Mouse (Mus musculus) layer of hippocampus, adult 2 months (tissue): ENCODE data around the gene Gm7697. TPM values are rescaled to one million over a fixed set of nuclear protein-coding genes. Genes with fewer than 3 reads are reported as not detected.
A peak's percentile ranks its signal among the peaks of the same experiment; 100 is the strongest.
"Not testable (repeated sequence)": the region's sequence is repeated elsewhere in the genome, so short reads cannot be mapped to it uniquely, and the experiment has no call there.

Source experiments
- DNase-seq, 2 experiments: peaks; one replicate each; pipeline ENCODE4 v3.0.0; 2022; ENCODE audit warnings: low spot score in 2 of 2
- H3K27ac ChIP-seq: fragments of 200-600 bp; 2 replicates; pipeline ENCODE4 v1.8.1; 2022
- H3K4me3 ChIP-seq: fragments of 200-600 bp; 2 replicates; pipeline ENCODE4 v1.8.1; 2022; ENCODE audit warnings: mild to moderate bottlenecking
- CTCF ChIP-seq: fragments of 200-600 bp; conservative IDR thresholded peaks from 2 replicates; pipeline ENCODE4 v1.8.1; 2022; ENCODE audit warnings: antibody characterized with exemption, mild to moderate bottlenecking, moderate library complexity
- long read RNA-seq, 2 experiments: library from polyadenylated mRNA; stranded (forward); transcript quantifications; one replicate each; pipeline ENCODE4 v2.0.0; 2021; ENCODE audit warnings: borderline mapping rate in 2 of 2
- total RNA-seq, 2 experiments: library from RNA; stranded (reverse); gene quantifications; 2 replicates each; pipeline ENCODE4 v1.2.3; 2021

The Gm7697 gene
- not detected for total RNA-seq
- long read RNA-seq, experiment 1 = 0 reads
- long read RNA-seq, experiment 2 = 0 reads

GRCm38 (mm10) chr8:69522876-69523275 lies at the start of gene Gm7697:
TSS of gene Gm7697 (minus strand) at chr8:69522976.
- not testable (repeated sequence) for DNase-seq, H3K4me3 ChIP-seq, H3K27ac ChIP-seq

GRCm38 (mm10) chr8:69551249-69551648 lies 28.5 kb upstream of the Gm7697 start:
- not testable (repeated sequence) for H3K27ac ChIP-seq, DNase-seq, H3K4me3 ChIP-seq

DNA sequence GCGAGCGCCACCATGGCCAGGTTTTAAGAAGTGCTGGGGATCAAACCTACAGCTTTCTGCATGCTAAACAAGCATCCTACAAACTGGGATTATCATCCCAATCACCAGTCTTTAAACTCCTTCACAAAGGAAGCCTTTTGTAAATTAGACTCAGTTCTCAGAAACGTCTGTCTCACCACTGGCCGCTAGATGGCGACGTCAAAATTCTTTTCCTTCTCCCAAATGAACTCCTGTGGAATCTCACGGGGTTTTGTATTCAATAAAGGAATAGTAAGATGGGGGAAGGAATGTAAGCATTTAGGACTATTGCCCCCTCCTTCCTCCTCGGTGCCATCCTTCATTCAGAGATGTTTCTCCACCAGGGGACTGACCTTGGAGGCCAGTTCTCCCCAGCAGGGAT lies 26.8 kb upstream of the Gm7697 start:
- not testable (repeated sequence) for H3K27ac ChIP-seq

GRCm38 (mm10) chr8:69548114-69548513 lies 25.3 kb upstream of the Gm7697 start:
- not testable (repeated sequence) for DNase-seq, H3K4me3 ChIP-seq, H3K27ac ChIP-seq

More for the DNA sequence above, 26.8 kb upstream of the Gm7697 start:
- not testable (repeated sequence) for H3K4me3 ChIP-seq
- peak; percentile 79 for TF ChIP-seq CTCF
- peak; percentile 61 to 73 for DNase-seq

GRCm38 (mm10) chr8:69547208-69547607 lies 24.4 kb upstream of the Gm7697 start:
- not testable (repeated sequence) for H3K27ac ChIP-seq, DNase-seq, H3K4me3 ChIP-seq
- TF ChIP-seq CTCF = peak; percentile 58

GRCm38 (mm10) chr8:69545020-69545419 lies 22.2 kb upstream of the Gm7697 start:
- TF ChIP-seq CTCF = peak; percentile 63
- H3K27ac ChIP-seq, DNase-seq, H3K4me3 ChIP-seq: not testable (repeated sequence)

DNA sequence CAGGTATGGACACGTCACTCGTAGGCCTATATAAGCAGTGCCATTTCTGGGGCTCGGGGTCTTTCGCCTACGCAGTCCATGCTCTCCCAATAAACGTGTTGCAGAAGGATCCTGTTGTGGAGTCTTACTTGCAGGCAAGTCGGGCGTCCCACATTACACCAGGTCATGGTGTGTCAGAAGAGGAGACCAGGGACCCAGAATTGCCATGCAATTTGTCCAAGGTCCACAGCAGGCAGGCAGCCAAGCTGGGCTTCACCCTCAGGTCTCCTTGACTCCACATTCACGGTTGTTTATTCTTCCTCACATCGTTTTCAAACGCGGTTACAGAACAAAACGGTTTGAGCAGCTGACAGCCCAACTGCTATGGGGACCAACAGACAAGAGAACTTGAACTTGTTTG lies 21.7 kb upstream of the Gm7697 start:
- H3K4me3 ChIP-seq, DNase-seq, H3K27ac ChIP-seq: not testable (repeated sequence)

DNA sequence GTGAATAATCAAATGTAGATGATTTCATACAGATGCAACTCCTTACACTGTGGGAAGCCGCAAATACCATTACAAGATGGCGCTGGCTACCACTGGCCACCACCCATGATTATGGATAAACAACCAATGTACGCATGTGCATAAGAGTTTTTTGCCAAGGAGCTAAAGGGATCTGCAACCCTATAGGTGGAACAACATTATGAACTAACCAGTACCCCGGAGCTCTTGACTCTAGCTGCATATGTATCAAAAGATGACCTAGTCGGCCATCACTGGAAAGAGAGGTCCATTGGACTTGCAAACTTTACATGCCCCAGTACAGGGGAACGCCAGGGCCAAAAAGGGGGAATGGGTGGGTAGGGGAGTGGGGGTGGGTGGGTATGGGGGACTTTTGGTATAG lies 21.2 kb upstream of the Gm7697 start:
- not testable (repeated sequence) for H3K27ac ChIP-seq, H3K4me3 ChIP-seq, DNase-seq

- DNase-seq, H3K4me3 ChIP-seq, H3K27ac ChIP-seq: not testable (repeated sequence)
These were observed 18.0 kb upstream of the Gm7697 start for GRCm38 (mm10) chr8:69540764-69541163.

GRCm38 (mm10) chr8:69540331-69540730 lies 17.6 kb upstream of the Gm7697 start:
- not testable (repeated sequence) for DNase-seq

DNA sequence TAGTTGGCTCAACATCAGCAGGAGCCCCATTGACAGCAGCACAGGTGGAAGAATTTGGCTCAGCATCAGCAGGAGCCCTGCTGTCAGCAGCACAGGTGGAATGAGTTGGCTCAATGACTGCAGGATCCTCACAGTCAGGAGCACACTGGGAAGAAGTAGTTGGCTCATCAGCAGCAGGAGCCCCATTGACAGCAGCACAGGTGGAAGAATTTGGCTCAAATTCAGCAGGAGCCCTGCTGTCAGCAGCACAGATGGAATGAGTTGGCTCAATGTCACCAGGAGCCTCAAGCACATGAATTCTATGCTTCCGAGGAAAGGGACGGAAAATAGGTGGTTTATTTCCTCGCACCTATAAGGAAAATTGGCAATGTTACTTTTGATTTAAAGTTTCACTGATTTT lies 47.8 kb downstream of the Gm7697 start:
- not testable (repeated sequence) for H3K27ac ChIP-seq, H3K4me3 ChIP-seq
- peak in 1 of 2 experiments; percentile 0 for DNase-seq

More at GRCm38 (mm10) chr8:69540331-69540730, 17.6 kb upstream of the Gm7697 start:
- H3K4me3 ChIP-seq, H3K27ac ChIP-seq: not testable (repeated sequence)

- not testable (repeated sequence) for DNase-seq, H3K4me3 ChIP-seq, H3K27ac ChIP-seq
These were observed 69.3 kb downstream of the Gm7697 start, which contains the start of gene Gm9495 for GRCm38 (mm10) chr8:69453465-69453864. TSS of gene Gm9495 (minus strand) at chr8:69453565.

Other genes with a start within 250 kb of the Gm7697 start
- gene Gm9495, start 69.4 kb downstream of the Gm7697 start, total RNA-seq = under 1 TPM in 1 of 2 experiments, not detected in 1; 0.38 TPM
- 10 to 100 TPM; 19.1 to 19.8 TPM for gene Zfp868, start 102.6 kb upstream of the Gm7697 start, total RNA-seq
- gene Zfp964, start 131.5 kb upstream of the Gm7697 start, total RNA-seq = 1 to 10 TPM; 4.8 to 5.6 TPM
- 10 to 100 TPM; 20.1 to 20.6 TPM for gene Zfp869, start 187.7 kb upstream of the Gm7697 start, total RNA-seq
- 1 to 10 TPM; 4.3 to 5.1 TPM for gene Zfp963, start 227.0 kb upstream of the Gm7697 start, total RNA-seq